In the genomic region with DNA sequence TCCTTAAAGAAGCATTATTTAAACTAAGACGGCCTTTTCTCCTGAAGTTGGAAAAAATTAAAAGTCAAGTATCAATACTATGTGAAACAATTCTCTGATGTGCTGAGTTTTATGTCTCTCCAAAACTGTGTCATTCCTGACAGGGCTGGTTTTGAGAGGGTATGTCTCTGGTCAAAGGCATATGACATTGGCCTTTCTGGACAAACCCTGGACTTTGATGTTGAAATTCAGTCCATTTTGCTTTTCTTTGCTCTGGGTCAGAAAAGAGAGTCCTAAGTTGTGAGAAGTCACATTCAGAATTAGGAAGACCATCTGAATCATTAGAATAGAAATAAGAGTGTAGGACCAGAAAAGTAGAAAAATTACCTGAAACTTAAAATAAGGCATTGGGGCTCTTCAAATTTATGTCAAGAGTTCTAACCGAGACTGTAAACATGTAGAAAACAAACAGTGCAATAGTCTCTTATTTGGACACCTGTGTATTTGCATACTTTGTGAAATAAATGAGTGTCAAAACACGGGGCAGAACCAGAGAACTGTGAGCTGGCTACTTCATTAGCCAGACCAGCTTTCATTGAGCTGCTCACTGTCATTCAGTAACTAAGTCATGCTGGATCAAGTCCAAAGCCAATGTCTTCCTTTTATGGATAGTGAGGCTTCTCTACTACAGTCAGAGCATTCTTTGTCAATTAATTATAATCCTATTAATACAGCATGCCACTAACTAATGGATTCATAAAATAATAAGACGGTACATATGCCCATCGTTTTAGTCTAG, we compare ENCODE assay signal across 16 mouse cellular contexts.
"Had no signal": no experiment of that assay in that cellular context is flagged by ENCODE, and none has a peak within 500 bp of the region (broad histone marks: within the 10 kb centered on the region; RNA-seq: fewer than 3 reads in every experiment).

No protein-coding gene starts in this region.

- H3K27me3 ChIP-seq: limb, embryonic 15.5 days; liver, embryonic 15.5 days; lung, embryonic 15.5 days; neural tube, embryonic 15.5 days; stomach, embryonic 15.5 days had no signal

- DNase-seq: layer of hippocampus, adult 9-11 months; layer of hippocampus, postnatal 36 days; lung, postnatal 4 days; midbrain, embryonic 14.5 days; right cerebral cortex, postnatal 14 days; thymus, adult 2 months; thymus, postnatal 25 days had no signal

- H3K27ac ChIP-seq: hindbrain, postnatal 0 days; kidney, postnatal 0 days; limb, embryonic 15.5 days; liver, embryonic 15.5 days; lung, embryonic 15.5 days; midbrain, embryonic 10.5 days; neural tube, embryonic 15.5 days; stomach, embryonic 15.5 days had no signal

- H3K4me2 ChIP-seq: limb, embryonic 15.5 days; liver, embryonic 15.5 days; lung, embryonic 15.5 days; neural tube, embryonic 15.5 days; stomach, embryonic 15.5 days had no signal

- ATAC-seq: hindbrain, postnatal 0 days had no signal

- H3K4me1 ChIP-seq: limb, embryonic 15.5 days; liver, embryonic 15.5 days; neural tube, embryonic 15.5 days; stomach, embryonic 15.5 days had no signal

- H3K9ac ChIP-seq: limb, embryonic 15.5 days; liver, embryonic 15.5 days; lung, embryonic 15.5 days; neural tube, embryonic 15.5 days; stomach, embryonic 15.5 days had no signal

- H3K9me3 ChIP-seq: limb, embryonic 15.5 days; liver, embryonic 15.5 days; lung, embryonic 15.5 days; midbrain, embryonic 10.5 days; neural tube, embryonic 15.5 days; stomach, embryonic 15.5 days had no signal

- H3K4me3 ChIP-seq: limb, embryonic 15.5 days; liver, embryonic 15.5 days; lung, embryonic 15.5 days; midbrain, embryonic 10.5 days; myocyte; neural tube, embryonic 15.5 days; stomach, embryonic 15.5 days had no signal

- H3K36me3 ChIP-seq: limb, embryonic 15.5 days; liver, embryonic 15.5 days; lung, embryonic 15.5 days; midbrain, embryonic 10.5 days; neural tube, embryonic 15.5 days; stomach, embryonic 15.5 days had no signal
